Mouse (Mus musculus) CD4-positive, CD25-positive, alpha-beta regulatory T cell, adult 2 months (primary cell): ENCODE measurements around the gene Npas2.

Source experiments
- DNase-seq: peaks from one replicate; pipeline ENCODE4 v3.0.0-alpha.2; 2012; ENCODE audit warnings: low read depth, low spot score

The Npas2 gene

DNA sequence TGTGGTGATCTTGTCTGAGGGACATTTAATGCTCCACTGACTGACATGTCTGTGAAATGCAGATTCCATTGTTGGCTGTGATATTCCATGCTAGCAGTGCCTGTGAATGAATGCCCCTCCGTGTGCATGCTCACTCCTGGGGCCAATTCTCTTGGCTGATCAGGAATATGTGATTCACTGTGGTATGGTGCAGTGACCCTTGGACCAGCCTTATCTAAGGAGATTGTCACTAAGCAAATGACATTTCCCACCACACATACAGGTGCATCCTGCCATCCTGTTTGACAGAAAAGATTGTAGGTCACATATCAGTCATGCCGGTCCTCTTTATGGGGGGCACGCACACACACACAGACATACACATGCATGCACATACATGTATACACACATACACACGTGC is 138.9 kb downstream of the Npas2 start:
- DNase-seq: no peak

DNA sequence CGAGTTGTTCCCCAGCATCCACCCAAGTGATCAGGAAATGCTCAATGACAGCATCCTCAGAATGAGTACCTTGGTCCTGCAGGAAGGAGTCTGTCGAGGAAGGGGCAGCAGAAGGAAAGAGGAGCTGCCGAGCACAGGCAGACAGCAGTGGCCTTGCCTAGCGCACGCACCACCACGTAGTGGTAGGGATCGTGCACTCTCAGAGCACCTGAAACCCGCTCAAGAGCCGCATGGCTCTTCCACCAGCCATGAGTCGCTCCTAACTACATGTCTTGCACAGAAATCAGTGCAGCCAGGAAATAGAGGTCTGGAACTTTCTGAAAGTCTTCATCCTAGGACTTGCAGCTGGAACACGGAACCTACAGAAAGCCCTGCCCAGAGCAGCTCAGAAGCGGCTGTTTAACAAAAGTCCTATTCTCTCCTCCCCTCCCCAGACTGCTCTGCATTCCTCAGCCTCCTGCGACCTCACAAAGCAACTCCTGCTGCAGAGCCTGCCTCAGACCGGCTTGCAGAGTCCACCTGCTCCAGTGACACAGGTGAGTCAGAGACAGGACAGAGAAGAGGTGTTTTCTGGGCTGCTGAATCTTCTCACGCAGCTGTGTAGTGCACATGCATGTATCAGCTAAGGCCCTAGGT is 142.1 kb downstream of the Npas2 start:
- no peak for DNase-seq

GRCm38 (mm10) chr1:39336788-39337187 is 143.3 kb downstream of the Npas2 start:
- no peak for DNase-seq

DNA sequence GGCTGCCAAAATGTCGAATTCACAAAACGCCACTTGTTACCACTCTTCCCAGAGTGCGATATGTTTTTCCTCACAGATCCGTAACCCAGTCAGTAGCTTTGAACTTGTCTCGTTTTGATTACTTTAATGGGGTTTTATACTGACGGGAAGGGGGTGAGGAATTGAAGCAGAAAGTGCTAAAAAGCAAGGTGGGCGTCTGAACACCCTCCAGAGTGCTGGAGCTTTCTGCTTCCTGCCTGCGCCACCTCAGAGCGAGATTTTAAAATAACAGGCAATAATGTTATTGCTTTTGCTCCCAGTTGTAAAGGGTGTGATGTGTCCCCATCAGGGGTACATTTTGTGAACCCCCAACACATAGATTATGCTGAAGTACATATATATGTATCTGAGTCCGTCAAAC is 145.3 kb downstream of the Npas2 start:
- DNase-seq: no peak

DNA sequence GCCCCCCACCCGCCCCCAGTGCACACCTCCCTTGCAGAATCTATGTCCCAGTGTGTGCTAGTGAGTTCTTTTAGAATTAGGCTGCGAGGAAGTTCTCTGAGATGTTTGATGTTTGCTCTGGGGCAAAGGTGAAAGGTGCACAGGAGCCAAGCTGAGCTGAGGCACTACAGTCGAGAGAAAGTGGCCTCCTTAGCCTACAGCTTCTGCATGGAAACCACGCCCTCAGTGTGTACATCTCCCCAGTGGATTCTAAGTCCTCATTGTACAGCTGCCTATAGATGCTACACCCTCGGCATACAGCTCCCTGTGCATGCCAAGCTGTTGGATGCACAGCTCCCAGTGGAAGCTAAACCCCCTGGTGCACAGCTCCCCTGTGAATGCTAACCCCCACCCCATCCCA is 145.9 kb downstream of the Npas2 start:
- DNase-seq: no peak

- no peak for DNase-seq
These were observed 146.6 kb downstream of the Npas2 start for GRCm38 (mm10) chr1:39340156-39340555.

- peak; percentile 82 for DNase-seq
These were observed 147.1 kb downstream of the Npas2 start for GRCm38 (mm10) chr1:39340647-39341046.

DNA sequence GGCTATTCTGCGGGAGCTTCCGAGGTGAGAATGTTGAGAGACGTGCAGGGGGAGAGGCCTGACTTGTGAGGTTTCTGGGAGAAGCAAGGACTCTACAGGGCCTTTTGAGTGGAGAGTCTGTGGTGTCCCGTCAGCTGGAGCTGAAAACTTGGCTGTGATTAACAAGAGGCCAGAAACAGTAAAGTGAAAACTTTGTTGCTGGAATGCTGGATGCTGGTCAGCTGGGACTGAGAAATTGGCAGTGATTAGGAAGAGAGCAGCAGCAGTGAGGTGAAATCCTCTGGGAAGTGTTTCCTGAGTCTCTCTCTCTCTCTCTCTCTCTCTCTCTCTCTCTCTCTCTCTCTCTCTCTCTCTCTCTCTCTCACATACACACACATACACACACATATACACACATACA is 148.3 kb downstream of the Npas2 start:
- no peak for DNase-seq

DNA sequence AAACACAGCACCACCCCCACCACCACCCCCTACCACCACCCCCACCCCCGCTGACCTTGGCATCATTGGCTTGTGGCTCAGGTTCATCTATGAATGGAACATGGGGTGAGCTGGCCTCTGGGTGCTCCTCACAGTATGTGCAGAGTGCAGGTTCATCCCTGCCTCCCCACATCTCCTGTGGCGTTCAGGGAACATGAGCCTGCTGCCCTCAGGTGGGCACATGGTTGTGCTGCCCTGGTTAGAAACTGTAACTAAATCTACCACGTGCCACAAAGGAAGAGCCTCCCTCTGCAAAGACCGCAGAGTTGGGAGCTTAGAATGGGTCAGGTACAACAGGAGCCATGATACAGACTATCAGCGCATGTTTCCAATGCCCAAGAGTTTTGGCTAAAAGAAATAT is 149.7 kb downstream of the Npas2 start:
- DNase-seq: no peak

GRCm38 (mm10) chr1:39344981-39345600 is 151.6 kb downstream of the Npas2 start:
- peak; percentile 9 for DNase-seq

DNA sequence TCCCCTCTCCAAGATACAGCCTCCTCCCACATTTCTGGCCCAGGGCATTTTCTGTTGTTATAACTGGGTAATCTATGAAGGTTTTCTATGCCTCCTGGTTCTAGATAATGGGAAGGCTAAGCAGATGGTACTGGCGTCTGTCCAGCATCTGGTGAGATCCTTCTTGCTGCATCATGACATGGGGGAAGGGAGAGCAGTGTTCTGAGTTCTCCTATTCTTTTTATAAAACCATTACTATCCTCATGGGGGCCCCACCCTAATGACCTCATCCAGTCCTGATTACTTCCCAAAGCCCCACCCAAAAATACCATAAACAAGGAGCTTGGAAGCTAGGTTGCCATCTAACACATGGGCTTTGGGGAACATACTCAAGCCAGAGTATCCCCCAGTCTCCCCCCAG is 155.5 kb downstream of the Npas2 start:
- DNase-seq: no peak

GRCm38 (mm10) chr1:39349427-39349826 is 155.9 kb downstream of the Npas2 start:
- no peak for DNase-seq

- no peak for DNase-seq
These were observed 168.4 kb downstream of the Npas2 start for GRCm38 (mm10) chr1:39361754-39362514.

- no peak for DNase-seq
These were observed 169.0 kb downstream of the Npas2 start for GRCm38 (mm10) chr1:39362515-39362893.

DNA sequence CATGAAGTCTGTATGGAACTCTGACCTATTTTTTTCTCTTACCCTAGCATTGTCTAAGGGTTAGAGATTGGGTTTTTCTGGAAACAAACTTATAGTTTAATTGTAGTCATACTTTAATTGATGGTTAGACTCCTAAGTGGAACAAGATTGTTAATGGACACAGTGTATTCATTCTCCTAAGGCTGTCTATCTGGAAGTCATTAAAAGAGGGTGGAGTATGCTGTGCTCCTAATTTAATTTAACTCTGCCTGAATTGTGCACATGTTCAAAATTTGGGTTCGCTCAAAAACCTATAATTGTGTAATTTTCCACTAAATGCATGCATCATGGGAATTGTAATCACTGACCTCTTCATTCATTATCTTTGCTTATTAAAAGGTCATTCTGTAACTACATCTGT is 172.0 kb downstream of the Npas2 start:
- DNase-seq: no peak

- DNase-seq: no peak
These were observed 173.5 kb downstream of the Npas2 start for GRCm38 (mm10) chr1:39367045-39367444.

GRCm38 (mm10) chr1:39367601-39368266 is 174.2 kb downstream of the Npas2 start, which contains the start of gene Rpl31:
TSS of gene Rpl31 (plus strand) at chr1:39367842.
- peak; percentile 98 for DNase-seq

DNA sequence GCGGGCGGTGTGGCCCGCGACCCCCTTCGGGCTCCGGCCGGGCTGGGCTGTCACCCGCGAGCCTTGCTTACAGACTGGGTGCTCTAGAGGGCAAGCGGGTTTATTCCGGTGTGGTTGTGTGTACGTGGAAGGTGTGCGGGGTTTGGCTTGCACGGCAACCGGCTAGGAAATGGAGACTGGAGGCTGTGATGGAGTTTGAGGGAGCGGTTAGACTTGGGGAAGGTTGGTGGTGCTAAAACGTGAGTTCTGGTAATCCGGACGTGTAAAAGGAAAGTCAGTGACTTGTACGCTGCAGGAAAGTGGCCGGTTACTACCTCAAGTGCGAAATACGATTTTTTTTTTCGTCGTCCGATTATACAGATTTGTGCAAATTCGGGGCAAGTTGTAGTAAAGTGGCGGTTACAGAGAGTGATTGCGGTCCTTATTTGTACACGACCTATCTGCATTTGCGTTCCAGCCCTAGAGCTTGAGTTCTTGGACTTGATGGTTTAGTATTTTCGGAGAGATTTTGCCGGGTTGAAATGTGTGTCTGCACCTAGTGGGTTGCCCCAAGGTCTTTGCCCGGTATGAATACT is 174.8 kb downstream of the Npas2 start:
- peak; percentile 48 for DNase-seq

GRCm38 (mm10) chr1:39370431-39370830 is 176.9 kb downstream of the Npas2 start:
- DNase-seq: no peak

DNA sequence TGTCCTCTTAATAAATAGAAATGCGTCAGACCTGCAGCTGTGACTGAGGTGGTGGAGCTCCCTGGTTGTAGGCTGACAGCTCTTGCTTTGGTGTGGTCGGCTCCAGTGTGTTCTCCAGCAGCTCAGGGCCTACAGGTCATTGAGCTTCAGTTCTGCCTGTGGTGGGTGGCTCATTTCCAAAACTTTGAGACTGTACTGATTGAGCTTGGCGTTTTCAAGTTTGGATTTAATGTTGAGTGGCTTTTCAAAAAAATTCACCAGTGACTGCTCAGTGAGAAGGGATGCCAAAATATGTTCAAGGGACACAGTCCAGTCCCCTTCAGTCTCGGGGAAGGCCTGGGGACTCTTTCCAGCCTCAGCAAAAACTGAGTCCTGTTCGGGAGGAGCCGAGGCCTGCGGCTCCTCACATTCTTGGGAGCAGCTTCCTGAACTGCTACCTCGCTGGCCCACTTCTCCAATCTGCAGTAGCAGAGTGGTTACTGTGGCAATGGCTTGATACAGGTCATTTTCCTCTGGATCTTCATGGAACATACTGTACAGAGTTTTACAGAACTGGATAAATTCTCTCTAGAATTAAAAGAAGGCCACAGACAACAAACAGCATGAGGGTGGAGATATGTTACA is 178.8 kb downstream of the Npas2 start:
- no peak for DNase-seq

DNA sequence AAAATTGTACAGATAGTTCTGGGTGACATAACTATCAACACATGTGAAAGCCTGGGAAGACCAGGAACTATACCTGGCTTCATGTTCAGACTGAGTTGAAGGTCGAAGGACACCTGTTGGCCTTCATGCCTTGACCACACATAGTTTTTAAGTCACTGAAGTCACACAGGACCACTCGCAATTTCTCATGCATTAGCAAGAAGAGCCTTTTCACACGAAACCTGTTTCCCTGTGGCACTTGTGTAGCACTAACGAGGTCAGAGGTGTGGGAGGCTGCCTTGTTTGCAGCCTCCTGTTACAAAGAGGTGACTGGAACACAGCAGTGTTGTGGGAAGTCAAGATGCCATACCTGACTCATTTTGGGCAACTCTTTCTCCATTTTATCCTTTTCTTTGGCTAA is 179.8 kb downstream of the Npas2 start:
- DNase-seq: no peak
